Mouse (Mus musculus) brain, embryonic 18.5 days (tissue): ENCODE data around the gene Aipl1.
"Not testable (repeated sequence)": the region's sequence is repeated elsewhere in the genome, so short reads cannot be mapped to it uniquely, and the experiment has no call there.

Experiments
- DNase-seq: peaks from one replicate; pipeline ENCODE4 v3.0.0-alpha.2; 2012; ENCODE audit warnings: low read depth, low spot score

Gene Aipl1

GRCm38 (mm10) chr11:72016518-72017252, 20.6 kb downstream of the Aipl1 start:
- DNase-seq: no peak

DNA sequence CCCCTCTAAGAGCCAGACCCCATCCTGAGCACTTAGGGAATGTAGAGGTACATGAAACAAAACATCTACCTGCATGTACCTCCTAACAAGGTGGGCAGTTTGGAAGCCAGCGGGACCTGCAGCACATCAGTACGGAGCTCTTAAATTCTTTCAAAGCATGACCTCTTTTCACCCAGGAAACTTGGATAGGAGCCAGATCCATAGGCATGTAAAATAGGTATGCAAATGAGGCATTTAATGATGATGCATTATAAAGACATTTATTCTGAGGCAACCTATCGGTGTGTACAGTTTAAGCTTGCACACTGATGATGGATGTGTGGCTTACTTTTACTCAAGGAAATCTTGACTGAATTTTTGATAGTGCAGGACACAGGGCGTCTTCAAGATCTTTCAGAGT, 22.6 kb downstream of the Aipl1 start:
- DNase-seq: no peak

DNA sequence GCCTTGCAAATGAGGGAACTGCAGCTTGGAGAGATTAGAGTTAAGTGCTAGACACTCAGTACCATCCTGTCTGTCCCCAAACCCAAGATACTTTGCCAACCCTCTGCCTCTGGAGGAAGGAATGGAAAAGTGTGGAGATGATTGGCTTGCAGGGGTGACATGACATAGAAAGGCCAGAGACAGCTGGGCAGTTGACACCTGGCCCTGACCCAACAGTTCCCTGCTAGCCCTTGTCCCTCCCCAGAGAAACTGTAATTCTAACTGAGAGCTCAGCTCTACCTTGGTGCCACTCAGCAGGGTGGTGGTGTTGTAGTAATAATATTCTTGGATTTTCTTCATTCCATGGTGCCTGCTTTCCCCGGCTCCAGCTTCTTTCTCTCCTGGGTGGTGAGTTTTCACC, 25.4 kb downstream of the Aipl1 start:
- DNase-seq: no peak

- DNase-seq: no peak
Observed at GRCm38 (mm10) chr11:72010940-72011722, 26.2 kb downstream of the Aipl1 start.

DNA sequence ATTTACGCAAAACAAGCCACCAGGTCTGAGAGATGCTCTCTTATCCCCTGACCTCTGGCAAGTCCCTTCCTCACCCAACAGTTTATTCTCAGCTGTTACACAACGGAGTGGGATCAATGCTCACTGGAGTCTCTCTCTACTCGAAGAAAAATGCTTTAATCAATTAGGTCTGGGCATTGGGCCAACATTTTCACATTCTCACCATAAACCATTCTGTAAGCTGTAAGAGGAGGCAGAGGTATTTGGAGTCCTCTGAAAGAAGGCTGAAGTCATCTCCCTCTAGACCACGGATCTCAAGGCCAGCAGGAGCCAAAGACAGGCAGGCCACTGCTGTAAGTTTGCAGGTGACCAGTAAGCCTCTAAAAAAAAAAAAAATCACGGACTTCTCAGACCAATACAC, 26.9 kb downstream of the Aipl1 start:
- no peak for DNase-seq

DNA sequence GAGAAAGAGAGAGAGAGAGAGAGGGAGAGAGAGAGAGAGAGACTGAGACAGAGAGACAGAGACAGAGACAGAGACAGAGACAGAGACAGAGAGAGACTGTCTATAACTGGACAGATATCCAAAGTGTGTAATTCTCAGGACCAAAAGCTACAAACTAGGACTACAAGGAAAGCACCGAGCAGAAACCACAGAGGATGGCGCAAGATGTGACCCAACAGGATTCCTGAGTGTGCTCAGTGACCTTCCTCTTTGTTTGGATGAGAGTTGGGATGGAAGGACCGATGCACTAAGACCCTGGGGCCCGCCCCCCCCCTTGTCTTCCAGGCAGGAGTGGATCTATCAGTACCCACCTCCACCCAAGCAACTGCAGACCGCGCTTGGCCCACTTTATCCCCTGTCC, 31.8 kb downstream of the Aipl1 start:
- no peak for DNase-seq

- no peak for DNase-seq
Observed at GRCm38 (mm10) chr11:72003171-72003570, 34.1 kb downstream of the Aipl1 start.

DNA sequence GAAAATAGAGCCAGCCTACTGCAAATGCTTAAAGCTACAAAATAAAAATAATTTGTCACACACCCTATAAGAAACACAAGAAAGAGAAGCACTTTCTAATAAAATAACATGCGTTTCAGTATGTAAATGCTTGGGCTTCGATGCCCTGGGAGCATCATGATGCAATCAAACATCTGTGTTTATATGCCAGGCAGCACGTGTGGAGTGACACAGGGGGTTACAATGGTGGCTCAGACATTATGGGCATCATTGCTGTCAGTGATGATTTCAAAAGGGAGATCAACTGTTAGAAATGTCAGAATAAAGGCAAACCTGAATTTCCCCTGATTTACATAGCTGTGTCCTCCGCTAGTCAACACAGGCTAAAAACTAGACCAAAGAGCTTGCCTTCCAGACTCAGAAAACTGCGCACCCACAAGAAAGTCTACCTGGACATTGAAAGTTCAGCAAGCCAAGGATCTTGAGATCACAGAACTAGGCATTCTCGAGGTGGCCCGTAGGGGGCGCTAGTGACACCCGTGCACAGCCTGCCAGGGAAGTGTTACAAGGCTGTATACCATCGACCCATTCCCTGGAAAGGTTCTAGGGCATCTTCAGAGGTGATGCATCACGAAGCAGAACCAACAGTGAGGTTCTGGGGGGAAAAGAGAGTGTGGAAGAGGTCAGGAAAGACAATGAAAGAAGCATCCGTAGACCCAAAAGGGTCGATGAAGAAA, 35.0 kb downstream of the Aipl1 start:
- no peak for DNase-seq

DNA sequence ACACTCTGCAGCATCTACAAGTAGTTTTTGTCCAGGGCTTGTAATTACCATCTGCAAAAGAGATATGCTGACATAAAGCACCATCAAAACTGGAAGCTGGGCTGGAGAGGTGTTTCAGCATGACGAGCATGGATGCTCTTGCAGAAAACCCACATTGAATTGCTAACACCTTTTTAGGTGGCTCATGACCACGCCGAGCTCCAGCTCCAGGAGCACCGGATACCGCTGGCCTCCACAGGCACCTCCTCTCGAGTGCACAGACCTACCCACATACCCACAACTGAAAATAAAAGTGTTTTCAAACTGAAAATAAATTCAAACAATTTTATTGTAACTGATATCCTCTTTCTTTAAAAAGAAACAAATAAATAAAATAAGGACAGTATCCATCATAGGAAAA, 37.1 kb downstream of the Aipl1 start:
- DNase-seq: no peak

DNA sequence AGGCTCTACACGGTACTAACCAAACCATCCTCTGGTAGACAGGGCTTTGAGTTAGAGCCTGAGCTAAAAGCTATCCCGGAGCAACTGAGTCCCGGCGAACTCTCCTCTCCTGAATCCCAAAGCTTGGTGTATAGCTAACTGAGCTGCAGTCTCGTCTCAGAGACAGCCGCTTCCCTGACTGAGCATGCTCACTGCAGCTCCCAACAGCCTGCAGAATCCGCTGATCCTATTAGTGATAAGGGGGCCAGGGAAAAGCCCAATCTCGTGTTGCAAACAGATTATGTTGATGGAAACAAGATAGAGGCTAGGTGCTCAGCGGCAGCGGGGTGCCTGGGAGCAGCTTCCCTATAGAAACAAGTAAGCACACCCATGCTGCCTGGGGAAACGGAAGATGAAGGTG, 40.5 kb downstream of the Aipl1 start:
- DNase-seq: no peak

- DNase-seq: no peak
Observed at GRCm38 (mm10) chr11:71995968-71996511, 41.3 kb downstream of the Aipl1 start.

DNA sequence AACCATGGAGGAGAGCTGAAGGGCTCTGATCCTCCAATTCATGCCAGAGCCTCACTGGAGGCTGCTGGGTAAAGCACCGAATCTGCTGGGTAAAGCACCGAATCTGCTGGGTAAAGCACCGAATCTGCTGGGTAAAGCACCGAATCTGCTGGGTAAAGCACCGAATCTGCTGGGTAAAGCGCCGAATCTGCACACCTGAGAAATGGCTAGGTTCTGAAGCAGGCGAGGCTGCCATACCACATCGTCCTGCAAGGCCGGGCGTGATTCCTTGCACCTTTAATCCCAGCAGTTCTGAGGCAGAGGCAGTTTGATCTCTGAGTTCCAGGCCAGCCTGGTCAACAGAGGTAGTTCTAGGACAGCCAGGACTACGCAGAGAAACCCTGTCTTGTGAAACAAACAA, 44.9 kb downstream of the Aipl1 start:
- no peak for DNase-seq

DNA sequence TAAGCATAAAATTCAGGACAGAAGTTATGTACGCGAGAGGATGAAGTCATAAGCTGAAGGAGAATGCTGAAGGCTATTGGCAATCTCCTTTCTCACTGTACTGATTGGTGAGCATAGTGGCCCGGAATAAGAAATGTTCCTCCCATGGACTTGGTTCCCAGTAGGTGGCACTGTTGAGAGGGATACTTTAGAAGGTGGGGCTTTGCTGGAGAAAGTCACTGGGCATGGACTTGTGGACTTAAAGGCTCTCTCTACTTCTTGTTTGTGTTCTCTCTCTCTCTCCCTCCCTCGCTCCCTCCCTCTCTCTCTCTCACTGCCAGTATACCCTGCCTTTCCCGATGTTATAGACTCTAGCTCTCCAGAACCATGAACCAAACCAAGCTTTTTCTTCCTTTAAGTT, 45.8 kb downstream of the Aipl1 start:
- no peak for DNase-seq

DNA sequence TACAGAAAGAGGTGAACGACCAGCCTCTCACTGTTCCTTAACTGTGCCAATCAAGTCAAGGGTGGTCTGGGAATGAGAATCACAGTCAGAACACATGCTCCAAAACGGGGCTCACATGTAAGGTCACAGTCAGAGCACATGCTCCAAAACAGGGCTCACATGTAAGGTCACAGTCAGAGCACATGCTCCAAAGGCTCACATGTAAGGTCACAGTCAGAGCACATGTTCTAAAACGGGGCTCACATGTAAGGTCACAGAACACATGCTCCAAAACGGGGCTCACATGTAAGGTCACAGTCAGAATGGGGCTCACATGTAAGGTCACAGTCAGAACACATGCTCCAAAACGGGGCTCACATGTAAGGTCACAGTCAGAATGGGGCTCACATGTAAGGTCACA, 47.9 kb downstream of the Aipl1 start:
- DNase-seq: not testable (repeated sequence)

- no peak for DNase-seq
Observed at GRCm38 (mm10) chr11:71987159-71988150, 49.9 kb downstream of the Aipl1 start.

- DNase-seq: no peak
Observed at GRCm38 (mm10) chr11:71985783-71986182, 51.5 kb downstream of the Aipl1 start.

GRCm38 (mm10) chr11:71985101-71985711, 52.1 kb downstream of the Aipl1 start:
- no peak for DNase-seq

DNA sequence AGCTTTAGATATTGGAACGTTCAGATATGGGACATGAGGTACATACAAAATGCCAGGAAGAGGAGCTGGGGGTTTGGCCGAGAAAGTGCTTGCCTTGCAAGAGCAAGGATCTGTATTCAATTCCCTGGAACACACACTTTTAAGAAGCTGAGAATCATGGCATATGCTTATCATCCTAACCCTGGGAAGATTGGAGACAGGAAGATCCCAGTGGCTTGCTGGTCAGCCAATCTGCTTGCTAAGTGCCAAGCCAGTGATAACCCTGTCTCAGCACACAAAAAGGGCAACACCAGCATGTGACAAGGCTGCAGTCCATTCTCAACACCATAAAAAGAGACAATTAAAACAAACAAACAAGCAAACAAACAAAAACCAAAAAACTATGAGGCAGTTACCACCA, 53.2 kb downstream of the Aipl1 start:
- no peak for DNase-seq
